Mouse (Mus musculus): ENCODE measurements around the gene Pcmt1. TPM values are rescaled to one million over a fixed set of nuclear protein-coding genes. Genes with fewer than 3 reads are reported as not detected.

Gene Pcmt1
- 66.2 TPM for total RNA-seq (2023)

DNA sequence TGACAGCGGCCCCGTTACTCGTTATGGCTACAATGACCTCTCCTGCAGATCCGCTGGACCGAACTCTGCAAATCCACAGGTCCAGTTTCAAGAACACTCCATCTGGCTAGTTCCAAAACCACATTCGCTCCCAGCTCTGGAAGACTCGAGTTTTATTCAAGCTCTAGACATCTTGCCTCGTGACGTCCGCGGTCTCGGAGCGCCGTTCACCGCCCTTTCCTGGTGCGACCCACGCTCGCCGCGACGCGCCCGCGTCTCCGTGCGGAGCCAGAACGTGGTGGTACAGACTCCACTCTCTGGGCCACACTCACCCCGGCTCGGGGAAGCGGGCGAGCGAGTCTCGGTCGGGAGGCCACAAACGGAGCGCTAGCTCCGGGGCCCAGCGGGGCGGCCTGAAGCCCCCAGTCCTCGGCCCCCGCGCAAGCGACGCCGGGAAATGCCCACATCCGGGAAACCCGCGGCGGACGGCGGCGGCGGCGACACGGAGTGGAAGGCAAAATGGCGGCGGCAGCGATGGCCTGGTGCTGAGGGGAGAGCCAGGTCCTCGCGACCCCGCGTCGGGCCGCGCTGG is at the start of gene Pcmt1, which contains the start of gene Lats1:
TSS of gene Pcmt1 (minus strand) at position 406 of the 571 bp plus-strand sequence.
TSS of gene Lats1 (plus strand) at position 484 of the 571 bp plus-strand sequence.

DNA sequence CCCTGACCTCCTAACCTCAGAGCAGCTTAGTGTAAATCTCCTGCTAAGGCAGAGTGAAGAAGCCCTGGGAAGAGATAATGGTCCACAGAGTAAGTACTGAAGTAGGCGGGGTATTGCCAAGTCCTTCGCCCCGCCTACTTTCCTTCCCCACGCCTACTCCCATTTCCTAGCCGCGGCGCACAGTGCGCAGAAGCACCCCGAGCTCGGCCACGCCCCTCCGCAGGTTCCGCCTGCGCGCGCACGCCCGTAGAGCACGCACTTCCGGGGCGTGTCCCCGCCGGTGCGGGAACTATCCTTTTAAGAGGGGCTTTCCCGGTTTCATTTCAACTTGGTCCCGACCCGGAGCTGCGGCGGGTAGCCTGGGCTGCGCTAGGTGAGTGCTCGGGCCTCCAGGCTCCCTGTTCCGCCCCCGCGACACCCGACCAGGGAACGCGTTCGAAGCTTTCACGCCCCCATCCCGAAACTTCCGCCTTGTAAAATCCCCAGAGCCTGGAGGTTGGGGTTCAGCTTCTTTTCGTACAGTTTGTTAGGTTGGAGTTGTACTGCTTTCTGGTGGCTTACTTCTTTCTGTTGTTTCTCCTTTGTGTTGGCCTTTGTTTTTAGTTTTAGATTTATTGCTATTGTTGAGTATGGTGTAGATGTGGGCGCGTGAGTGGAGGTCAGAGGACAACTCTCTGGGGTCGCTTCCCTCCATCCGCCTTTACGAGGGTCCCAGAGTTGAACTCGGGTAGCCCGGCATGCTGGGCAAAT is 45.0 kb upstream of the Pcmt1 start, which contains the start of gene Katna1:
TSS of gene Katna1 (plus strand) at position 250 of the 750 bp plus-strand sequence.

DNA sequence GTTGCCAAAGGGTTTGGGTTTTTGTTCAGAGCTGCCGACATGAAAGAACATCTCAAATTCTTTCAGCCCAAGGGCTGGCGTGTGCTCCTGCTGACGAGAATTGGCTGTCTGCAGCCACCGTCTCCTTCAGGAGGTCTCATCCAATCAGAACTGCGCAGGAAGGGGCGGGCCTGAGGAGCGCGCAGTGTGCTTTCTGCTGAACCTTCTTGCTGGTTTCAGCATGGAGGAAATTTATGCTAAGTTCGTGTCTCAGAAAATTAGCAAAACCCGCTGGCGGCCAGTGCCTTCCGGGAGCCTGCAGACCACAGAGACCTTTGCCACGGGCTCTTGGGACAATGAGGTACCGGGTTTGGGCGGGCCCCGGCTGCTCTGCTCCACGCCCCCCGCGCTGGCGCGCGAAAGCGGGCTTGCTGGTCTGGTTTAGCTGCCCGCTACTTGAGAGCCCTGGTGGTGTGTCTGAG is 13.6 kb downstream of the Pcmt1 start, which contains the start of gene Nup43:
TSS of gene Nup43 (plus strand) at position 162 of the 461 bp plus-strand sequence.

DNA sequence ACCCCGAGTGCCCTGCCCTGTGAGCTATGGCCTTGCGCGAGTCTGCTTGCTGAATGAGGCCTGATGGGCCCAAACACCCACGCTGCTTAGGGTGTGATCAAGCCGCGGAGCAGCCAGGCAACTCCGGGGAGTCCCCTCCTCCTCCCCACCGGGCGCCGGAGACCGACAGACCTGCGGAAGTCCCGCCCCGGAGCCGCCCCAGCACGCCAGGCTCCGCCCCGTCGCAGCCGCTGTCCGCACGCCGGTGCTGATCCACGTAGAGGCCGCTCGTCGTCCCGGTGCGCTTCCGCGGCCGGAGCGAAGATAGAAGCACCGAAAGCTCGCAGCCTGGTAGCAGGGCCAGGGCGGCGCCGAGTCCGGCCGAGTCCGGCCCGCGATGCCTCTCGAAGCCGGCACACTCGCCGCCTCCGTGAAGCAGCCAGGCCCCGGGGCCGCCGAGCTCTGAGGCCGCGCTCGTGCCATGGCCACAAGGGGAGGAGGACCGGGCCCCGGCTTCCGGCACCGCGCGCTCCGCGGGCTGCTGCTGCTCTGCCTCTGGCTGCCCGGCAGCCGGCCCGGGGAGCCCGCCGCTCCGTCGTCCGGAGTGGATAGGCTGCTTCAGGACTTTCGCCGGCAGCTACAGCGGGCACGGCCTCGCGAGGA is 91.2 kb downstream of the Pcmt1 start, which contains the start of gene Lrp11:
TSS of gene Lrp11 (plus strand) at position 209 of the 642 bp plus-strand sequence.

Other genes starting within 250 kb of the Pcmt1 start
- 8.3 TPM for gene Ulbp1, start 207.5 kb downstream of the Pcmt1 start, total RNA-seq (2023)
- 2.5 TPM for gene Lrp11, start 91.3 kb downstream of the Pcmt1 start, total RNA-seq (2023)
- gene Nup43, start 13.6 kb downstream of the Pcmt1 start, total RNA-seq (2023), result 11.4 TPM
- gene Lats1, start 78 bp upstream of the Pcmt1 start, total RNA-seq (2023), result 42.4 TPM
- 55.1 TPM for gene Katna1, start 44.9 kb upstream of the Pcmt1 start, total RNA-seq (2023)
- gene Ginm1, start 111.7 kb upstream of the Pcmt1 start, total RNA-seq (2023), result 53.7 TPM
- 78.0 TPM for gene Ppil4, start 111.8 kb upstream of the Pcmt1 start, total RNA-seq (2023)
- gene Zc3h12d, start 151.3 kb upstream of the Pcmt1 start, total RNA-seq (2023), result 28.6 TPM